Mouse (Mus musculus): ENCODE results near the gene Parp6.

- no peak for TF ChIP-seq CTCF (IDR thresholded peaks at IDR 0.05; ENCODE audit: borderline replicate concordance, control insufficient read depth, extremely low read depth, insufficient read depth, low read length, poor library complexity)
- no peak for TF ChIP-seq POLR2A (IDR thresholded peaks at IDR 0.05; ENCODE audit: control insufficient read depth, extremely low read depth, insufficient read depth, low read length, poor library complexity)
These were observed 11.1 kb upstream of the Parp6 start for GRCm38 (mm10) chr9:59605967-59606366.

All from thymus, adult 2 months (tissue).